Mouse (Mus musculus): ENCODE measurements around the gene Slc5a3. TPM values are rescaled to one million over a fixed set of nuclear protein-coding genes. Genes with fewer than 3 reads are reported as not detected.

The Slc5a3 gene
- total and polyA plus RNA-seq, 3 experiments = 2.9 to 6.7 TPM; not detected in 1

DNA sequence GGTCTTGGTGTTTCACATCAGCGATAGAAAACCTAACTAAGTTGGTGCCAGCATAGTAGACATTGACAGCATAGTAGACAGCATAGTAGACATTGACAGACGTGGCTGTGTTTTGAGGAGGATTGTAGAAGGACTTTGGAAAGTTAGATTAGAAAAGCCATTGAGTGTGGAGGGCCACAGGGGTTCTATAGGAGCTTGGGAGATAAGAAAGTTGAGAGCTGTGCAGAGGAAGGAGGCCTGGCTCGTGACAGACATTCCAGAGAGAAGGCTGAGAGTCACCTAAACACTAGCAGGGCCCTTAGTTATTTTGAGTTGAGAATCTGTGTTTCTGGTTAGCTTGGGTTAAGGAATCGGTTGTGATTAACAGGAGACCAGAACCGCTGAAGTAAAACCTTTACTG lies 69.5 kb downstream of the Slc5a3 start:
- TF ChIP-seq ETS1 (IDR thresholded peaks at IDR 0.05; ENCODE audit: low read depth, low read length) (no peak), USF1 (IDR thresholded peaks at IDR 0.05; ENCODE audit: low read depth, low read length) (no peak), RCOR1 (IDR thresholded peaks at IDR 0.05; ENCODE audit: low read depth, low read length) (no peak)
- no peak overlapping the region for H3K27ac ChIP-seq (ENCODE audit: control insufficient read depth, low read depth, low read length)
- H3K36me3 ChIP-seq (ENCODE audit: control insufficient read depth in 1 of 2, insufficient read depth in 2 of 2, low read length in 2 of 2) = no peaks in the 10 kb centered on the region
- H3K9me3 ChIP-seq (replicated peaks; ENCODE audit: insufficient read depth, low read length) = no peaks in the 10 kb centered on the region
- no peak overlapping the region for H3K4me3 ChIP-seq (ENCODE audit: control insufficient read depth in 1 of 2, insufficient read depth in 1 of 2, low read depth in 2 of 2, low read length in 2 of 2)
- no peaks in the 10 kb centered on the region for H3K4me1 ChIP-seq (ENCODE audit: control insufficient read depth in 1 of 2, insufficient read depth in 2 of 2, low read length in 2 of 2)
- H3K9ac ChIP-seq (ENCODE audit: control insufficient read depth, low read depth, low read length, poor library complexity, severe bottlenecking) = no peak overlapping the region
- H3K79me2 ChIP-seq (ENCODE audit: control insufficient read depth, insufficient read depth, low read length, poor library complexity) = no peaks in the 10 kb centered on the region
- DNase-seq (ENCODE audit: low read depth, low spot score) = no peak
- H3K27me3 ChIP-seq (ENCODE audit: control insufficient read depth in 1 of 2, insufficient read depth in 2 of 2, low read length in 2 of 2) = 0 out of 4 replicates have a peak, but pooled peaks cover 0 to 2% of the 10 kb centered on the region in 2 experiments

DNA sequence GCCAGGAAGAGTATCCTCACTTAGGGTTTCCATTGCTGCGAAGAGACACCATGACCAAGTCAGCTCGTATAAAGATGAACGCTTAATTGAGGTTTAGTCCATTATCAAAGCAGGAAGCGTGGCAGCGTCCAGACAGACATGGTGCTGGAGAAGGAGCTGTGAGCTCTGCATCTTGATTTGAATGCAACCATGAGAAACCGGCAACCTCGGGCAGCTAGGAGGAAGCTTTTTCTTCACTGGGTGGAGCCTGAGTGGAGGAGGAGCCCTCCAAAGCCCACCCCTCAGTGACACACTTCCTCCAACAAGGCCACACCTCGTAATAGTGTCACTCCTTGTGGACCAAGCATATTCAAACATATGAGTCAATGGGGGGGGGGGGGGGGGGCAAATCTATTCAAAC lies 71.7 kb downstream of the Slc5a3 start:
- no peak overlapping the region for H3K4me3 ChIP-seq (ENCODE audit: control insufficient read depth in 1 of 2, insufficient read depth in 1 of 2, low read depth in 2 of 2, low read length in 2 of 2)
- no peaks in the 10 kb centered on the region for H3K9me3 ChIP-seq (replicated peaks; ENCODE audit: insufficient read depth, low read length)
- H3K79me2 ChIP-seq (ENCODE audit: control insufficient read depth, insufficient read depth, low read length, poor library complexity) = no peaks in the 10 kb centered on the region
- no peaks in the 10 kb centered on the region for H3K4me1 ChIP-seq (ENCODE audit: control insufficient read depth in 1 of 2, insufficient read depth in 2 of 2, low read length in 2 of 2)
- TF ChIP-seq TAL1 (IDR thresholded peaks at IDR 0.05; ENCODE audit: low read length) = no peak
- no peak for TF ChIP-seq GABPA (IDR thresholded peaks at IDR 0.05; ENCODE audit: low read depth, low read length)
- no peak for TF ChIP-seq NRF1 (IDR thresholded peaks at IDR 0.05; ENCODE audit: insufficient read depth, low read depth, low read length, poor library complexity, severe bottlenecking)
- TF ChIP-seq POLR2AphosphoS5 (IDR thresholded peaks at IDR 0.05; ENCODE audit: borderline replicate concordance, low read depth, low read length) = no peak
- TF ChIP-seq USF1 (IDR thresholded peaks at IDR 0.05; ENCODE audit: low read depth, low read length) = no peak
- TF ChIP-seq POLR2AphosphoS2 (IDR thresholded peaks at IDR 0.05; ENCODE audit: low read length) = no peak
- no peak for TF ChIP-seq BHLHE40 (IDR thresholded peaks at IDR 0.05; ENCODE audit: borderline replicate concordance, low read depth, low read length)
- DNase-seq (ENCODE audit: low read depth, low spot score) = no peak
- no peak overlapping the region for H3K9ac ChIP-seq (ENCODE audit: control insufficient read depth, low read depth, low read length, poor library complexity, severe bottlenecking)
- H3K27ac ChIP-seq (ENCODE audit: control insufficient read depth, low read depth, low read length) = no peak overlapping the region
- H3K36me3 ChIP-seq (ENCODE audit: control insufficient read depth in 1 of 2, insufficient read depth in 2 of 2, low read length in 2 of 2) = no peaks in the 10 kb centered on the region
- 0 out of 4 replicates have a peak, but pooled peaks cover 0 to 2% of the 10 kb centered on the region in 2 experiments for H3K27me3 ChIP-seq (ENCODE audit: control insufficient read depth in 1 of 2, insufficient read depth in 2 of 2, low read length in 2 of 2)

- Histone ChIP-seq H3K36me3 (ENCODE audit: control insufficient read depth in 1 of 2, insufficient read depth in 2 of 2, low read length in 2 of 2) (no peaks in the 10 kb centered on the region), H3K9ac (ENCODE audit: control insufficient read depth, low read depth, low read length, poor library complexity, severe bottlenecking) (no peak overlapping the region), H3K4me1 (ENCODE audit: control insufficient read depth in 1 of 2, insufficient read depth in 2 of 2, low read length in 2 of 2) (no peaks in the 10 kb centered on the region), H3K9me3 (replicated peaks; ENCODE audit: insufficient read depth, low read length) (no peaks in the 10 kb centered on the region), H3K4me3 (ENCODE audit: control insufficient read depth in 1 of 2, insufficient read depth in 1 of 2, low read depth in 2 of 2, low read length in 2 of 2) (no peak overlapping the region), H3K27ac (ENCODE audit: control insufficient read depth, low read depth, low read length) (no peak overlapping the region), H3K79me2 (ENCODE audit: control insufficient read depth, insufficient read depth, low read length, poor library complexity) (no peaks in the 10 kb centered on the region), H3K27me3 (ENCODE audit: control insufficient read depth in 1 of 2, insufficient read depth in 2 of 2, low read length in 2 of 2) (0 out of 4 replicates have a peak, but pooled peaks cover 0 to 2% of the 10 kb centered on the region in 2 experiments)
- DNase-seq (ENCODE audit: low read depth, low spot score) = no peak
- TF ChIP-seq MAFK (IDR thresholded peaks at IDR 0.05; ENCODE audit: borderline replicate concordance, low read depth, low read length) = no peak
- no peak for TF ChIP-seq EP300 (IDR thresholded peaks at IDR 0.05; ENCODE audit: low read depth in 1 of 2, low read length in 2 of 2)
- no peak for TF ChIP-seq MXI1 (IDR thresholded peaks at IDR 0.05; ENCODE audit: low read depth, low read length)
- no peak for TF ChIP-seq MYB (IDR thresholded peaks at IDR 0.05; ENCODE audit: low read depth, low read length)
- no peak for TF ChIP-seq POLR2AphosphoS2 (IDR thresholded peaks at IDR 0.05; ENCODE audit: low read length)
- TF ChIP-seq ZKSCAN1 (IDR thresholded peaks at IDR 0.05; ENCODE audit: low read depth, low read length) = no peak
- TF ChIP-seq NRF1 (IDR thresholded peaks at IDR 0.05; ENCODE audit: insufficient read depth, low read depth, low read length, poor library complexity, severe bottlenecking) = no peak
- TF ChIP-seq MEF2A (IDR thresholded peaks at IDR 0.05; ENCODE audit: extremely low read depth, insufficient replicate concordance, low read depth, low read length, poor library complexity, severe bottlenecking) = no peak
- TF ChIP-seq CTCF (IDR thresholded peaks at IDR 0.05 in 2 of 3, conservative IDR thresholded peaks at IDR 0.05 in 1 of 3; ENCODE audit: control insufficient read depth in 1 of 3, insufficient read depth in 1 of 3, low read depth in 2 of 3, low read length in 3 of 3, poor library complexity in 1 of 3, severe bottlenecking in 1 of 3) = no peak
- TF ChIP-seq MAX (IDR thresholded peaks at IDR 0.05; ENCODE audit: low read length) = no peak
- TF ChIP-seq KAT2A (conservative IDR thresholded peaks at IDR 0.05; ENCODE audit: low read depth, low read length) = no peak
These were observed 74.4 kb downstream of the Slc5a3 start for GRCm38 (mm10) chr16:92132511-92132910.

All from MEL (cell line).